Mouse (Mus musculus): ENCODE measurements around the gene Neu1. TPM values are rescaled to one million over a fixed set of nuclear protein-coding genes. Genes with fewer than 3 reads are reported as not detected.

Neu1 gene
- total RNA-seq, 2 experiments from 2014 or later: 10.5 to 12.0 TPM

GRCm38 (mm10) chr17:34913930-34914665 is 17.0 kb upstream of the Neu1 start, which contains the start of gene Slc44a4:
Gene Slc44a4, plus strand, starts transcription at chr17:34914466.
- no peak for TF ChIP-seq CTCF (IDR thresholded peaks at IDR 0.05)
- Histone ChIP-seq H3K4me3 (no peak within 1 kb of the TSS), H3K27ac (peak within 1 kb of the TSS; percentile 73)
- no peak for DNase-seq
- intact Hi-C loops (cut with DNase I): no loop called here

GRCm38 (mm10) chr17:34915410-34915831 is 15.6 kb upstream of the Neu1 start:
- H3K27ac ChIP-seq: peak overlapping the region; percentile 73
- peak; percentile 74 for DNase-seq
- TF ChIP-seq CTCF (IDR thresholded peaks at IDR 0.05): peak; percentile 45
- intact Hi-C loops (cut with DNase I): no loop called here
- no peak overlapping the region for H3K4me3 ChIP-seq

GRCm38 (mm10) chr17:34916316-34916715 is 14.7 kb upstream of the Neu1 start:
- Histone ChIP-seq H3K4me3 (no peak overlapping the region), H3K27ac (no peak overlapping the region)
- no peak for TF ChIP-seq CTCF (IDR thresholded peaks at IDR 0.05)
- intact Hi-C loops (cut with DNase I): no loop called here
- no peak for DNase-seq

- no peak for TF ChIP-seq CTCF (IDR thresholded peaks at IDR 0.05)
- intact Hi-C loops (cut with DNase I): no loop called here
- H3K27ac ChIP-seq: no peak overlapping the region
- DNase-seq: no peak
- H3K4me3 ChIP-seq: no peak overlapping the region
Observed at GRCm38 (mm10) chr17:34917188-34917587, 13.9 kb upstream of the Neu1 start.

- Histone ChIP-seq H3K27ac (no peak overlapping the region), H3K4me3 (no peak overlapping the region)
- intact Hi-C loops (cut with DNase I): no loop called here
- DNase-seq: no peak
- TF ChIP-seq CTCF (IDR thresholded peaks at IDR 0.05): peak; percentile 29
Observed at GRCm38 (mm10) chr17:34922939-34923338, 8.1 kb upstream of the Neu1 start.

- no peak for TF ChIP-seq CTCF (IDR thresholded peaks at IDR 0.05)
- Histone ChIP-seq H3K4me3 (no peak overlapping the region), H3K27ac (no peak overlapping the region)
- intact Hi-C loops (cut with DNase I): no loop called here
- no peak for DNase-seq
Observed at GRCm38 (mm10) chr17:34924258-34924657, 6.8 kb upstream of the Neu1 start.

- TF ChIP-seq CTCF (IDR thresholded peaks at IDR 0.05): no peak
- no peak overlapping the region for H3K27ac ChIP-seq
- intact Hi-C loops (cut with DNase I): no loop called here
- no peak overlapping the region for H3K4me3 ChIP-seq
- DNase-seq: no peak
Observed at GRCm38 (mm10) chr17:34927306-34928019, 3.6 kb upstream of the Neu1 start.

GRCm38 (mm10) chr17:34928841-34929240 is 2.2 kb upstream of the Neu1 start:
- H3K4me3 ChIP-seq: no peak overlapping the region
- no peak for DNase-seq
- no peak for TF ChIP-seq CTCF (IDR thresholded peaks at IDR 0.05)
- intact Hi-C loops (cut with DNase I): no loop called here
- H3K27ac ChIP-seq: no peak overlapping the region

- peak overlapping the region; percentile 94 for H3K27ac ChIP-seq
- intact Hi-C loops (cut with DNase I): loop anchor here (2.0 to 10.0 kb wide), 2 partner anchors 19 to 53 kb away; partner anchors contain the start of gene Lsm2
- DNase-seq: no peak
- no peak for TF ChIP-seq CTCF (IDR thresholded peaks at IDR 0.05)
- peak overlapping the region; percentile 89 for H3K4me3 ChIP-seq
Observed at GRCm38 (mm10) chr17:34931735-34932098, 664 bp downstream of the Neu1 start.

GRCm38 (mm10) chr17:34932287-34932686 is 1.2 kb downstream of the Neu1 start:
- intact Hi-C loops (cut with DNase I): loop anchor here (10.0 kb wide), 1 partner anchor 53 kb away; the partner anchor contains the start of gene Lsm2
- TF ChIP-seq CTCF (IDR thresholded peaks at IDR 0.05): no peak
- Histone ChIP-seq H3K4me3 (peak overlapping the region; percentile 89), H3K27ac (peak overlapping the region; percentile 94; the same call in 1 of the 2 replicates)
- DNase-seq: no peak

GRCm38 (mm10) chr17:34934031-34934430 is 3.0 kb downstream of the Neu1 start:
- Histone ChIP-seq H3K4me3 (peak overlapping the region; percentile 55), H3K27ac (peak overlapping the region; percentile 48)
- no peak for TF ChIP-seq CTCF (IDR thresholded peaks at IDR 0.05)
- intact Hi-C loops (cut with DNase I): loop anchor here (10.0 kb wide), 1 partner anchor 51 kb away; the partner anchor contains the start of gene Lsm2
- DNase-seq: no peak

GRCm38 (mm10) chr17:34934830-34935229 is 3.8 kb downstream of the Neu1 start:
- DNase-seq: no peak
- Histone ChIP-seq H3K27ac (peak overlapping the region; percentile 48), H3K4me3 (peak overlapping the region; percentile 55)
- no peak for TF ChIP-seq CTCF (IDR thresholded peaks at IDR 0.05)
- intact Hi-C loops (cut with DNase I): loop anchor here (10.0 kb wide), 1 partner anchor 50 kb away; the partner anchor contains the start of gene Lsm2

GRCm38 (mm10) chr17:34937960-34938505 is 7.0 kb downstream of the Neu1 start:
- DNase-seq: no peak
- Histone ChIP-seq H3K4me3 (no peak overlapping the region), H3K27ac (no peak overlapping the region)
- TF ChIP-seq CTCF (IDR thresholded peaks at IDR 0.05): no peak
- intact Hi-C loops (cut with DNase I): loop anchor here (10.0 kb wide), 1 partner anchor 47 kb away; the partner anchor contains the start of gene Lsm2
